Mouse (Mus musculus) heart, embryonic 13.5 days (tissue): Measurements from ENCODE around the gene Lmntd1. TPM values are rescaled to one million over a fixed set of nuclear protein-coding genes. Genes with fewer than 3 reads are reported as not detected.
A peak's percentile ranks its signal among the peaks of the same experiment; 100 is the strongest.

Experiments
- ATAC-seq: fragments of 200-750 bp; cut with Nextera tagmentation; 2 replicates; pipeline ENCODE4 v1.8.0; 2017; ENCODE audit warnings: moderate TSS enrichment; ENCODE audit not compliant: insufficient number of reproducible peaks, low FRiP score, low TSS enrichment; ENCODE audit errors: extremely low read depth
- H3K27ac ChIP-seq: fragments of 300-500 bp; sonication (generic); replicated peaks from 2 replicates; pipeline ENCODE4 v1.5.1; 2015; ENCODE audit warnings: moderate library complexity, mild to moderate bottlenecking, inconsistent platforms
- H3K27me3 ChIP-seq: fragments of 300-500 bp; sonication (generic); replicated peaks from 2 replicates; pipeline ENCODE4 v1.6.1; 2015; ENCODE audit warnings: mild to moderate bottlenecking, inconsistent platforms
- H3K36me3 ChIP-seq: fragments of 300-500 bp; sonication (generic); 2 replicates; pipeline ENCODE4 v1.6.1; 2015; ENCODE audit warnings: mild to moderate bottlenecking, inconsistent platforms
- H3K4me1 ChIP-seq: fragments of 300-500 bp; sonication (generic); 2 replicates; pipeline ENCODE4 v1.6.1; 2015; ENCODE audit warnings: inconsistent platforms
- H3K4me2 ChIP-seq: fragments of 300-500 bp; sonication (generic); 2 replicates; pipeline ENCODE4 v1.6.1; 2015; ENCODE audit warnings: inconsistent platforms, mild to moderate bottlenecking, moderate library complexity
- H3K4me3 ChIP-seq: fragments of 300-500 bp; sonication (generic); 2 replicates; pipeline ENCODE4 v1.5.1; 2015; ENCODE audit warnings: moderate library complexity, mild to moderate bottlenecking, inconsistent platforms
- H3K9ac ChIP-seq: fragments of 300-500 bp; sonication (generic); 2 replicates; pipeline ENCODE4 v1.6.1; 2015; ENCODE audit warnings: inconsistent platforms, mild to moderate bottlenecking, moderate library complexity
- H3K9me3 ChIP-seq: fragments of 300-500 bp; sonication (generic); 2 replicates; pipeline ENCODE4 v1.6.1; 2016; ENCODE audit warnings: inconsistent platforms
- WGBS: fragments of 180-500 bp; shearing (Covaris S2); methylation state at CpG from one replicate; pipeline ENCODE4 v1.1.7; 2015; ENCODE audit warnings: mixed read lengths; 5-methylcytosine and 5-hydroxymethylcytosine counted together
- polyA plus RNA-seq: library from polyadenylated mRNA; unstranded; fragments of >200 nt; fragmentation: Nextera tagmentation; extraction: Ambion mirVana; gene quantifications from 2 replicates; pipeline ENCODE4 v1.2.1, GENCODE M21; 2015

Gene Lmntd1
- polyA plus RNA-seq, 1 experiment from 2014 or later, result 10.1 TPM

DNA sequence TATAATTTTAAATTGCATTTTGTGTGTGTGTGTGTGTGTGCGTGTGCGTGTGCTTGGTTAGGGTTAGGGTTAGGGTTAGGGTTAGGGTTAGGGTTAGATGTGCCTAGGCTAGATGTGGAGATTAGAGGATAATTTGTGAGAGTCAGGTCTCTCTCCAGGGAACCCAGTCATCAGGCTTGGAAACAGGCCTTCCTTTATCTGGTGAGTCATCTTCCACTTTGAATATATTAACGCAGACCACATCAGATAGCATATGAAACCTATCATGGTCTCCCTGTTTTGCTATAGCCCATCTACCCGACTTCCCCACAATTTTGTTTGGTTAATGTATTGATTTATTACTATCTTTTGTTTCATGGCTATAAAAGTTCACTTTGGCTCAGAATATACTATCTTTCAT, 242.5 kb downstream of the Lmntd1 start:
- 85% methylated on average over 4 of the region's 4 CpGs for WGBS
- H3K27ac ChIP-seq, result no peak overlapping the region
- H3K36me3 ChIP-seq, result no peaks in the 10 kb centered on the region
- H3K9me3 ChIP-seq, result no peaks in the 10 kb centered on the region
- peaks cover 41% of the 10 kb centered on the region for H3K4me1 ChIP-seq
- no peak overlapping the region for H3K4me2 ChIP-seq
- H3K27me3 ChIP-seq, result peaks cover 26% of the 10 kb centered on the region
- H3K9ac ChIP-seq, result no peak overlapping the region
- ATAC-seq, result no peak
- no peak overlapping the region for H3K4me3 ChIP-seq

DNA sequence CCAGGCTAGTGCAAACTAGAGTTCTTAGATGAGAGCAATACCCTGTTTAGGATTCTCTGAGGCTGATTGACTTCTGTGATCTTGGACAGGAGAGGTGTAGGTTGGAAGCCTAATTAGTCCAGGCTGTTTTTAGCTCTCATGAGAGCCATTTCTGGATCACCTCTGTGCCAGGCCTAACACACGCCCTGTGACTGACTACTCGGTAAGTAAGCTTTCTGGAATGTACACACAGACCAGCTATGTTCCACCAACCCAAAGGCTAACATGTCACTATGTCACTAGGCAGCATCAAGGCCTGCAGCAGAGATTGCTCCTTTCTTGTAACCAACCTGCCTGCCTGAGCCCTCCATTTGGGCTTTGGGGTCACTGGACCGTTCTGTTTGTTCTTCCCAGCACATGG, 243.8 kb downstream of the Lmntd1 start:
- 0 out of 2 replicates have a peak overlapping the region, but pooled peaks have one; percentile 29 for H3K27ac ChIP-seq
- ATAC-seq, result no peak
- no peak overlapping the region for H3K9ac ChIP-seq
- no peak overlapping the region for H3K4me3 ChIP-seq
- no peak overlapping the region for H3K4me2 ChIP-seq
- no peaks in the 10 kb centered on the region for H3K36me3 ChIP-seq
- H3K9me3 ChIP-seq, result no peaks in the 10 kb centered on the region
- 49% methylated on average over 3 of the region's 3 CpGs for WGBS
- H3K27me3 ChIP-seq, result peaks cover 25% of the 10 kb centered on the region
- H3K4me1 ChIP-seq, result peaks cover 41% of the 10 kb centered on the region

DNA sequence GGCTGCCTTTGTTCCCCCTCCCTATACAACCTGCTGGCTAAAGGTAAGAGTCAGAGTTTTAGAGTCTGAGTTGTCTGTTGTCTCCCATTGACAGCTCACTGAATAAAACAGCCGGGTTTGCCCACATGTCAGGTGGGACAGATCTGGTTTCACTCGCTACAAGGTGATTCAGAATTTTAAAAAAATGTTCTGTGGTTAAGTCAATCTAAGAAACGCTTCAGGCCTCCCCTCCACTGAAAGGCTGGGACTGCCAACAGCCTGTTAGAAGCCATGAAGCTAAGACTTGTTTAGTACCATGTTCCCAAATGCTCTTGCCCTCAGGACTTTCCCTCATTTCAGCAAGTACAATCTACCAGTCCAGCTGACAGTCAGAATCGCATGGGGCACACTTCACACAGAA, 244.8 kb downstream of the Lmntd1 start:
- peaks cover 24% of the 10 kb centered on the region for H3K27me3 ChIP-seq
- no peak overlapping the region for H3K9ac ChIP-seq
- WGBS, result 47% methylated on average over 4 of the region's 4 CpGs
- H3K4me1 ChIP-seq, result peaks cover 44% of the 10 kb centered on the region
- no peak overlapping the region for H3K4me2 ChIP-seq
- H3K27ac ChIP-seq, result peak overlapping the region; percentile 29; the same call in 1 of the 2 replicates
- ATAC-seq, result no peak
- H3K36me3 ChIP-seq, result no peaks in the 10 kb centered on the region
- H3K4me3 ChIP-seq, result no peak overlapping the region
- H3K9me3 ChIP-seq, result no peaks in the 10 kb centered on the region

DNA sequence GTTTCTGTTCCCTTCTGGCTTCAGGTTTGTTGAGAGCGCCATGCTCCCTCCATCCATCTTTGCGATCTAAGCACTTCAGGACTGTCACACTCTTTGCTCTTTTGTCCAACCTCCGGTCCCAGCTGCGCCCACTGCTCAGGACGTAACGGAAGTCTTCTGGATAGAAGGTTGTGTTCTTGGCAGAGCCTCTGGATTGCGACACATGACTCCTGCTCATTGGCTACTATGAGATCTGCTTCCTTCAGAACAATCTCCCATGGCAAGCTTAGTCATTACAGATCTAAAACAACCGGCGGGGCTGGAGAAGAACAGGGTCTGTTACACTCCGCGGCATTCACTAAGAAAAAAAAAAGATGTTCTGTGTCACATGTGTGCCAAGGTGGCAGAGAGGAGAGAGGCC, 247.6 kb downstream of the Lmntd1 start:
- no peaks in the 10 kb centered on the region for H3K9me3 ChIP-seq
- H3K27ac ChIP-seq, result no peak overlapping the region
- no peak overlapping the region for H3K4me2 ChIP-seq
- H3K4me1 ChIP-seq, result peaks cover 37% of the 10 kb centered on the region
- no peak overlapping the region for H3K9ac ChIP-seq
- ATAC-seq, result no peak
- no peak overlapping the region for H3K4me3 ChIP-seq
- WGBS, result 89% methylated on average over 11 of the region's 11 CpGs
- peaks cover 32% of the 10 kb centered on the region for H3K27me3 ChIP-seq
- H3K36me3 ChIP-seq, result no peaks in the 10 kb centered on the region

DNA sequence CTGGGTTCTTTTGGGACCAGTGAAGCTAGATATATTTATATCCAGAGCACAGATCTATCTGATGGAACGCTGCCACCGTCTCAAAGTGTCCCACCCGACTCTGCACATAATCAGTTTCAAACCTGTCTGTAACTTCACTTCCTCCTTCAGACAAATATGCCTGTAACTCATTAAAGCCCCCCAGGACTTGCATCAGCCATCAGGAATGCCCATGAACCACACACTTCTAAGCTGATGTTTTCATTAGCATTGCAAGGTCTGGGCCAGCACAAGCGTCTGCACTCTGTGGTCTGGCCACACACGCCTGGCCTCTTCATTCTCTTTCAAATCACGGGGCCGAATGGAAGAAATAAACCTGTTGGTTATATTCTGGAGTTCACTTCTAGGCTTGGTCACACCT, 250.4 kb downstream of the Lmntd1 start:
- WGBS, result 59% methylated on average over 7 of the region's 7 CpGs
- Histone ChIP-seq H3K4me2 (no peak overlapping the region), H3K9ac (no peak overlapping the region), H3K27me3 (peaks cover 33% of the 10 kb centered on the region), H3K27ac (no peak overlapping the region), H3K4me3 (no peak overlapping the region), H3K36me3 (no peaks in the 10 kb centered on the region), H3K4me1 (peaks cover 17% of the 10 kb centered on the region), H3K9me3 (no peaks in the 10 kb centered on the region)
- ATAC-seq, result no peak

DNA sequence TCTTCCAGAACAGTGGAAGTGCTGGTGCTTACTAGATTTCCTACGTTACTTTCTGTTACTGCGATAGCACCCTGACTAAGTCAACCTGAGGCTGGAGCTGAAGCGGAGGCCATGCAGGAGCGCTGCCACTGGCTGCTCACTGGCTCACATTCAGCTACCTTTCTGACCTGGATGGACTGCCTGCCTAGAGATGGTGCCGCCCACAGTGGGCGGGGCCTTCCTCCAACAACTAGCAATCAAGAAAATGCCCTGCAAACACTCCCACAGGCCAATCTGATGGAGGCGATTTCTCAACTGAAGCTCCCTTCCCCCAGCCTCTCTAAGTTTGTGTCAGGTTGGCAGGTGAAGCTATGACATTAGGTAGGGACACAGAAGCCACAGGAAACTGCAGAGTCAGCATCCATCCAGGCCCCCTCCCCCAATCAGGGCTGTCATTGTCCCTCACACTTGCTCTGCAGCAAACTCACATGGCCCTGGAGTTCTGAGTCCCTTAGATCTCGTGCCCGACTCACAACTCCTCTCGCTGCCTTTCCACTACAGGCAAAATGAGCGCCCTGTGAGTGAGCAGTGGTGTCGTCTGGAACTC, 252.9 kb downstream of the Lmntd1 start:
- no peak overlapping the region for H3K4me2 ChIP-seq
- no peak overlapping the region for H3K4me3 ChIP-seq
- no peaks in the 10 kb centered on the region for H3K9me3 ChIP-seq
- H3K27ac ChIP-seq, result no peak overlapping the region
- peaks cover 17% of the 10 kb centered on the region for H3K27me3 ChIP-seq
- ATAC-seq, result no peak
- peaks cover 16% of the 10 kb centered on the region; the same call in 1 of the 2 replicates for H3K4me1 ChIP-seq
- H3K9ac ChIP-seq, result no peak overlapping the region
- no peaks in the 10 kb centered on the region for H3K36me3 ChIP-seq
- WGBS, result 57% methylated on average over 12 of the region's 12 CpGs

DNA sequence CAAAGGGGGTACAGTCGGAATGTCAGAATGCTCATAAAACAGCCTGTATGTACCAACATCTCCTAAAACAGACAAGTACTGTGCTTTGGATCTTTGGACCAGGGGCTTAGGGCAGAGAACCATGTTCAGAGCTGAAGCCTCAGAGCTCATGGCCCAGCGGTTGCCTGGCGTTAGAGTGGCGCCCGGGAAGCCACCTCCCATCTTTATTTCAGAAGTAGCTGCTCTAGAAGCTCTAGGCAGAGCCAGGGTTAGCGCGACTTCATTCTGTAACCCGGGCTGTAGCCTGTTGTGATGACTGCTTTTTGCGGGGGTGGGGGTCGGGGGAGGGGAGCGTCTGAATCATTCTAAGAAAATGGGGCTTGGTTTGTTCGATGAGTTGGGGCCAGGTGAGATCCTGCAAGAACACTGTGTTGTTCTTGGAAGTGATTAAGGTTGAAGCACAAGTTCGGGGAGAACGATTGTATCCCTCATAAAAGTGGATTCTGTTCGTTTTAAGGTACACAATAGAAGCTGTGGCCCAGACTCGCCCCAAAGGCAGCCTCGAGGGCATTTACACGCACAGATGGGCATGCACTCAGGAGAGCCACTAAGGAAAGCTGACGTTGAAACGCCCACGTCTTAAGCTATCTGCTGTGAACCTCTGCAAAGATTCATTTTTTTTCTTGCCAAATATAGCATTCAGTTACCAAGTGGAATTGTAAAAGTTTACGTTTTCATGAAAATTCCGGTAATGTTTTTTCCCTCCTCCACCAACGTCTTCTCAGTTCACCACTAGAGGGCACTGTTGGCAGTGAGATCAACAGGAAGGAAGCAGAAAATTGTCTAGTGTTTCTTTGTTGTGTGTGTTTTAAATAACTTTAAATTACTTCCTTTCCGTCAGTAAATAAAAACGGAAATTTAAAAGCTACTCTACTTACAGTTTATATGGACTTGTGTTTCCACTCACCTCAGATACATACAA, 254.4 kb downstream of the Lmntd1 start:
- Histone ChIP-seq H3K36me3 (no peaks in the 10 kb centered on the region), H3K4me3 (no peak overlapping the region), H3K27ac (no peak overlapping the region), H3K9me3 (peaks cover 5% of the 10 kb centered on the region; the same call in 1 of the 2 replicates), H3K4me1 (peaks cover 16% of the 10 kb centered on the region; the same call in 1 of the 2 replicates), H3K4me2 (peak overlapping the region; percentile 47), H3K9ac (peak overlapping the region; percentile 62), H3K27me3 (peaks cover 10% of the 10 kb centered on the region)
- WGBS, result 39% methylated on average over 26 of the region's 26 CpGs
- no peak for ATAC-seq

DNA sequence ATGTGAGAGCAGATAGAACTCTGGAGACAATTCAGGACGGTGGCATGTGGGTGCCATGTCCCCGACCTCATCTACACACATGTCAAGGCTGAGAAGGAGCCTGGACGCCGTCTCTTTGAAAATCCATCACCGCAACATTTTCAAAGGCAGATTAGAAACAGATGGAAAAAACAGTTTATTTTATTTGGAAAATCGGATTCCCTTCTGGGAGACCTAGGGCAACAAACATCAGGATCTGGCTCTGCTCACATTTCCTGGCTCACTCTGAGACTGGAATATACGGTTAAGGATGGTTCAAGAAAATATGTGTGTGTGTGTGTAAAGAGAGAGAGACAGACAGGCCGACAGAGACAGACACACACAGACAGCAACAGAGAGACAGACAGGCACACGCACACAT, 256.1 kb downstream of the Lmntd1 start:
- peaks cover 6% of the 10 kb centered on the region; the same call in 1 of the 2 replicates for H3K4me1 ChIP-seq
- ATAC-seq, result no peak
- H3K27me3 ChIP-seq, result peaks cover 10% of the 10 kb centered on the region
- H3K4me3 ChIP-seq, result no peak overlapping the region
- H3K4me2 ChIP-seq, result no peak overlapping the region
- H3K9ac ChIP-seq, result no peak overlapping the region
- WGBS, result 62% methylated on average over 9 of the region's 9 CpGs
- H3K9me3 ChIP-seq, result peaks cover 5% of the 10 kb centered on the region; the same call in 1 of the 2 replicates
- no peak overlapping the region for H3K27ac ChIP-seq
- H3K36me3 ChIP-seq, result no peaks in the 10 kb centered on the region

DNA sequence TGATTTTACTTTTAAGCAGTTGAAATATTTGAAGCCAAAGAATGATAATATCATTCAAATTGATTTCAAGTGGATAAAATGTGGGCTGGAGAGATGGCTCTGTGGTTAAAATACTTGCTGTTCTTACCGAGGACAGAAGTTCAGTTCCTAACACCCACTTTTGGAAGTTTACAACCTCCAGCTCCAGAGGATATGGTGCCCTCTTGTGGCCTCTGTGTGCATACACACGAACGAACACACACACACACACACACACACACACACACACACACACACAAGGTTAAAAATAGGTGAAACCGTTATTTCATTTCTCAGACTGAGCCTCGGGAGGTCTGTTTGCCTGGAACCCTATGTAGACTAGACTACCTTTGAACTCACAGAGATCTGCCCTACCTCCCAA, 260.3 kb downstream of the Lmntd1 start:
- Histone ChIP-seq H3K36me3 (no peaks in the 10 kb centered on the region), H3K27me3 (no peaks in the 10 kb centered on the region; the same call in 1 of the 2 replicates), H3K4me2 (no peak overlapping the region), H3K9ac (no peak overlapping the region), H3K27ac (no peak overlapping the region), H3K9me3 (peaks cover 5% of the 10 kb centered on the region; the same call in 1 of the 2 replicates), H3K4me3 (no peak overlapping the region), H3K4me1 (peaks cover 4% of the 10 kb centered on the region; the same call in 1 of the 2 replicates)
- no peak for ATAC-seq
- 84% methylated on average over 5 of the region's 5 CpGs for WGBS

DNA sequence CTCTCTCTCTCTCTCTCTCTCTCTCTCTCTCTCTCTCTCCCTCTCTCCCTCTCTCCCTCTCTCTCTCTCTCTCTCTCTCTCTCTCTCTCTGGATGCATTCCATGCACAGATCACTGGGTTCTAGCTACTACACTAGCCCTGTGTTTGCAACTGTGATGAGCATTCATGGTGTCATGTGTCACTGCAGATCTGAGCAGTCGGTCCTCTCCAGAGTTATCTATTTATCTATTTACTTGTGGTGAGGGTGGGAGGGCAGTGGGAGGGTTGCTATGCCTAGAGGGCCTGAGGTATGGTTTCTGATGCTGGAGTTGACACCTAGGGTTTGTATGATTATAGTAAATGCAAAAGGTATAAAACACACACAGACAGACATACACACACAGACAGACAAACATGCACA, 261.4 kb downstream of the Lmntd1 start:
- no peak overlapping the region for H3K4me2 ChIP-seq
- H3K36me3 ChIP-seq, result no peaks in the 10 kb centered on the region
- peaks cover 5% of the 10 kb centered on the region; the same call in 1 of the 2 replicates for H3K9me3 ChIP-seq
- 20% methylated on average over 1 of the region's 1 CpGs for WGBS
- H3K27ac ChIP-seq, result no peak overlapping the region
- no peak for ATAC-seq
- no peaks in the 10 kb centered on the region for H3K27me3 ChIP-seq
- H3K9ac ChIP-seq, result no peak overlapping the region
- H3K4me3 ChIP-seq, result no peak overlapping the region
- H3K4me1 ChIP-seq, result peaks cover 4% of the 10 kb centered on the region; the same call in 1 of the 2 replicates

DNA sequence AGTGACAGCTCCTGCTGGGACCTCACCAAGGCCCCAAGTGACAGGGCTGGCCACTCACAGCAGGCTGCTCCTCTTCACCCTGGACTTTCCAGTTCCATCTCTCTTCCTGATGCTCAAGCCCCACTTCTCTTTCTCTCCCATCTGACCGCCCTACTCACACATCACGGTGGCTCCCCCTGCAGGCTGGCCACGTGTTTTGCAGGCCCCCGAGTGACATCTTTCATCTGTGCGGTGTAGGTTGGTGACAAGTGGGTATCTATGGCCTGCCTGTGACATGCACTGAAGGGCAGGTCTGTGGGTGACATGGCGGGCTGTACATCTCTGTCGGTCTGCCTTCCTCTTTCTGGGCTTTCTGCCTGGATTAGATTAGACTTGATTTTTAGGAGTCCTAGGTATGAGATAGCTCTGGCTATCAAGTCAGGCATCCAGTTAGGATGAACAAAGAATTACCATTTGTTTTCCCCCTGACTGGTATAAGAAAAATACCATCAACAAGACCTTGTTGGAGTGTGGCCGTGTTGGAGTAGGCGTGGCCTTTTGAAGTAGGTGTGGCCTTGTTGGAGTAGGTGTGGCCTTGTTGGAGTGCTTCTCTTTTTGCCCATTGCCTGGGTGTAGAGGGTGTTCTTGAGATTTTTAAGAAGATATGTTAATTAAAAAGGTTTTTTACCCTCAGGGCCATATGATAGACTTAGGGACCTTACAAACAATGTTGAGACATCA, 265.8 kb downstream of the Lmntd1 start:
- Histone ChIP-seq H3K4me1 (peaks cover 4% of the 10 kb centered on the region; the same call in 1 of the 2 replicates), H3K9ac (no peak overlapping the region), H3K4me3 (no peak overlapping the region), H3K4me2 (no peak overlapping the region), H3K36me3 (no peaks in the 10 kb centered on the region), H3K9me3 (no peaks in the 10 kb centered on the region), H3K27ac (no peak overlapping the region), H3K27me3 (0 out of 2 replicates have a peak, but pooled peaks cover under 1% of the 10 kb centered on the region)
- WGBS, result 60% methylated on average over 9 of the region's 9 CpGs
- ATAC-seq, result no peak
